Mouse (Mus musculus): ENCODE data around the gene Matn4. TPM values are rescaled to one million over a fixed set of nuclear protein-coding genes. Genes with fewer than 3 reads are reported as not detected.

Matn4 gene
- polyA plus RNA-seq, 1 experiment from 2014 or later: 0.32 TPM

GRCm38 (mm10) chr2:164414167-164414566 is 9.2 kb upstream of the Matn4 start:
- H3K4me1 ChIP-seq (replicated peaks): peaks cover 2% of the 10 kb centered on the region; the same call in 1 of the 2 replicates
- no peak overlapping the region for H3K9ac ChIP-seq
- no peak overlapping the region for H3K27ac ChIP-seq (replicated peaks)
- H3K27me3 ChIP-seq: peaks cover 31% of the 10 kb centered on the region
- H3K36me3 ChIP-seq (replicated peaks): no peaks in the 10 kb centered on the region
- no peaks in the 10 kb centered on the region for H3K9me3 ChIP-seq (replicated peaks)
- H3K4me3 ChIP-seq (replicated peaks): no peak overlapping the region
- 26% methylated on average over 28 of the region's 28 CpGs for WGBS (ENCODE audit: insufficient replicate concordance)
- H3K4me2 ChIP-seq: no peak overlapping the region
- no peak for ATAC-seq (ENCODE audit: insufficient read depth)

- no peaks in the 10 kb centered on the region for H3K9me3 ChIP-seq (replicated peaks)
- peaks cover 84% of the 10 kb centered on the region for H3K27me3 ChIP-seq
- H3K9ac ChIP-seq: no peak overlapping the region
- H3K36me3 ChIP-seq (replicated peaks): no peaks in the 10 kb centered on the region
- no peak overlapping the region for H3K27ac ChIP-seq (replicated peaks)
- 2% methylated on average over 22 of the region's 22 CpGs for WGBS (ENCODE audit: insufficient replicate concordance)
- H3K4me2 ChIP-seq: no peak overlapping the region
- no peak for ATAC-seq (ENCODE audit: insufficient read depth)
- H3K4me1 ChIP-seq (replicated peaks): no peaks in the 10 kb centered on the region
- no peak overlapping the region for H3K4me3 ChIP-seq (replicated peaks)
Measured at GRCm38 (mm10) chr2:164407708-164408107, 2.7 kb upstream of the Matn4 start.

GRCm38 (mm10) chr2:164405519-164405918 is 559 bp upstream of the Matn4 start:
- ATAC-seq (ENCODE audit: insufficient read depth): no peak
- Histone ChIP-seq H3K4me2 (no peak overlapping the region), H3K4me3 (replicated peaks) (no peak overlapping the region), H3K4me1 (replicated peaks) (no peaks in the 10 kb centered on the region), H3K9me3 (replicated peaks) (no peaks in the 10 kb centered on the region), H3K27me3 (peaks cover 99% of the 10 kb centered on the region), H3K36me3 (replicated peaks) (no peaks in the 10 kb centered on the region), H3K9ac (no peak overlapping the region), H3K27ac (replicated peaks) (no peak overlapping the region)
- 27% methylated on average over 5 of the region's 5 CpGs for WGBS (ENCODE audit: insufficient replicate concordance)

GRCm38 (mm10) chr2:164404082-164404990 is 624 bp downstream of the Matn4 start:
- H3K9me3 ChIP-seq (replicated peaks): no peaks in the 10 kb centered on the region
- no peaks in the 10 kb centered on the region for H3K4me1 ChIP-seq (replicated peaks)
- H3K4me2 ChIP-seq: peak overlapping the region; percentile 9
- H3K27me3 ChIP-seq: peaks cover 99% of the 10 kb centered on the region
- H3K36me3 ChIP-seq (replicated peaks): no peaks in the 10 kb centered on the region
- ATAC-seq (ENCODE audit: insufficient read depth): no peak
- WGBS (ENCODE audit: insufficient replicate concordance): 3% methylated on average over 49 of the region's 49 CpGs
- no peak overlapping the region for H3K9ac ChIP-seq
- no peak overlapping the region for H3K27ac ChIP-seq (replicated peaks)
- no peak overlapping the region for H3K4me3 ChIP-seq (replicated peaks)

- peaks cover 98% of the 10 kb centered on the region for H3K27me3 ChIP-seq
- H3K27ac ChIP-seq (replicated peaks): no peak overlapping the region
- H3K4me1 ChIP-seq (replicated peaks): no peaks in the 10 kb centered on the region
- H3K4me3 ChIP-seq (replicated peaks): no peak overlapping the region
- WGBS (ENCODE audit: insufficient replicate concordance): 11% methylated on average over 14 of the region's 14 CpGs
- no peaks in the 10 kb centered on the region for H3K36me3 ChIP-seq (replicated peaks)
- ATAC-seq (ENCODE audit: insufficient read depth): no peak
- no peak overlapping the region for H3K4me2 ChIP-seq
- H3K9me3 ChIP-seq (replicated peaks): no peaks in the 10 kb centered on the region
- H3K9ac ChIP-seq: no peak overlapping the region
Measured at GRCm38 (mm10) chr2:164403396-164404081, 1.4 kb downstream of the Matn4 start.

- ATAC-seq (ENCODE audit: insufficient read depth): no peak; the same call in 1 of the 2 replicates
- Histone ChIP-seq H3K4me2 (no peak within 1 kb of the TSS), H3K27ac (replicated peaks) (no peak within 1 kb of the TSS), H3K36me3 (replicated peaks) (no peaks in the 10 kb centered on the region), H3K9me3 (replicated peaks) (no peaks in the 10 kb centered on the region; the same call in 1 of the 2 replicates), H3K9ac (no peak within 1 kb of the TSS), H3K4me3 (replicated peaks) (no peak within 1 kb of the TSS), H3K27me3 (peaks cover 92% of the 10 kb centered on the region), H3K4me1 (replicated peaks) (no peaks in the 10 kb centered on the region)
- 4% methylated on average over 17 of the region's 17 CpGs for WGBS (ENCODE audit: insufficient replicate concordance)
Measured at GRCm38 (mm10) chr2:164402906-164403305, 2.1 kb downstream of the Matn4 start, which contains the start of gene Rbpjl. Gene Rbpjl, plus strand, starts transcription at chr2:164403141.

- Histone ChIP-seq H3K27ac (replicated peaks) (no peak overlapping the region), H3K27me3 (peaks cover 45% of the 10 kb centered on the region), H3K4me2 (no peak overlapping the region), H3K9ac (no peak overlapping the region), H3K9me3 (replicated peaks) (no peaks in the 10 kb centered on the region; the same call in 1 of the 2 replicates), H3K4me3 (replicated peaks) (no peak overlapping the region), H3K4me1 (replicated peaks) (no peaks in the 10 kb centered on the region), H3K36me3 (replicated peaks) (no peaks in the 10 kb centered on the region)
- no peak for ATAC-seq (ENCODE audit: insufficient read depth)
- WGBS (ENCODE audit: insufficient replicate concordance): 51% methylated on average over 12 of the region's 12 CpGs
Measured at GRCm38 (mm10) chr2:164396911-164397310, 8.0 kb downstream of the Matn4 start.

- no peak for ATAC-seq (ENCODE audit: insufficient read depth)
- WGBS (ENCODE audit: insufficient replicate concordance): 65% methylated on average over 7 of the region's 7 CpGs
- no peak overlapping the region for H3K9ac ChIP-seq
Measured at GRCm38 (mm10) chr2:164396076-164396475, 8.9 kb downstream of the Matn4 start.

GRCm38 (mm10) chr2:164393126-164393525 is 11.8 kb downstream of the Matn4 start:
- 71% methylated on average over 29 of the region's 29 CpGs for WGBS (ENCODE audit: insufficient replicate concordance)
- Histone ChIP-seq H3K27me3 (peaks cover 38% of the 10 kb centered on the region), H3K4me3 (replicated peaks) (no peak overlapping the region), H3K36me3 (replicated peaks) (no peaks in the 10 kb centered on the region), H3K4me1 (replicated peaks) (peaks cover 10% of the 10 kb centered on the region; the same call in 1 of the 2 replicates), H3K9ac (no peak overlapping the region), H3K4me2 (no peak overlapping the region), H3K27ac (replicated peaks) (no peak overlapping the region), H3K9me3 (replicated peaks) (no peaks in the 10 kb centered on the region; the same call in 1 of the 2 replicates)
- no peak for ATAC-seq (ENCODE audit: insufficient read depth)

More at GRCm38 (mm10) chr2:164396076-164396475, 8.9 kb downstream of the Matn4 start:
- Histone ChIP-seq H3K27ac (replicated peaks) (no peak overlapping the region), H3K4me2 (no peak overlapping the region), H3K9me3 (replicated peaks) (no peaks in the 10 kb centered on the region; the same call in 1 of the 2 replicates), H3K36me3 (replicated peaks) (no peaks in the 10 kb centered on the region), H3K4me3 (replicated peaks) (no peak overlapping the region), H3K27me3 (peaks cover 37% of the 10 kb centered on the region), H3K4me1 (replicated peaks) (no peaks in the 10 kb centered on the region)

- no peak overlapping the region for H3K27ac ChIP-seq (replicated peaks)
- H3K4me2 ChIP-seq: peak overlapping the region; percentile 63
- H3K27me3 ChIP-seq: peaks cover 53% of the 10 kb centered on the region
- no peak for ATAC-seq (ENCODE audit: insufficient read depth)
- no peaks in the 10 kb centered on the region for H3K9me3 ChIP-seq (replicated peaks)
- WGBS (ENCODE audit: insufficient replicate concordance): 2% methylated on average over 30 of the region's 30 CpGs
- no peak overlapping the region for H3K9ac ChIP-seq
- peaks cover 15% of the 10 kb centered on the region for H3K4me1 ChIP-seq (replicated peaks)
- H3K36me3 ChIP-seq (replicated peaks): no peaks in the 10 kb centered on the region
- H3K4me3 ChIP-seq (replicated peaks): peak overlapping the region; percentile 43
Measured at GRCm38 (mm10) chr2:164389499-164389898, 15.5 kb downstream of the Matn4 start.

GRCm38 (mm10) chr2:164389020-164389419 is 15.9 kb downstream of the Matn4 start, which contains the start of gene Slpi:
Gene Slpi, minus strand, starts transcription at chr2:164389095.
- Histone ChIP-seq H3K27me3 (peaks cover 54% of the 10 kb centered on the region), H3K4me2 (peak within 1 kb of the TSS; percentile 63), H3K36me3 (replicated peaks) (no peaks in the 10 kb centered on the region), H3K9ac (no peak within 1 kb of the TSS), H3K4me1 (replicated peaks) (peaks cover 15% of the 10 kb centered on the region), H3K4me3 (replicated peaks) (peak within 1 kb of the TSS; percentile 43), H3K9me3 (replicated peaks) (no peaks in the 10 kb centered on the region), H3K27ac (replicated peaks) (no peak within 1 kb of the TSS)
- WGBS (ENCODE audit: insufficient replicate concordance): 2% methylated on average over 17 of the region's 17 CpGs
- ATAC-seq (ENCODE audit: insufficient read depth): no peak
